Mouse (Mus musculus): Measurements from ENCODE around the gene Hivep3. TPM values are rescaled to one million over a fixed set of nuclear protein-coding genes. Genes with fewer than 3 reads are reported as not detected.

The Hivep3 gene
- total and polyA plus RNA-seq, 3 experiments, result 14.4 to 32.3 (median 21.2) TPM

GRCm38 (mm10) chr4:119809245-119809644 lies 75.7 kb downstream of the Hivep3 start:
- in situ Hi-C loops (cut with MboI; ENCODE audit: low pct_ligation_motif_present, low pct_unique_long_range_greater_than_20kb, low sequenced_read_pairs), result loop anchor here (10.0 kb wide), 1 partner anchor 144 kb away; no protein-coding TSS in a partner anchor
- dilution Hi-C loops (cut with MboI; ENCODE audit: extremely low pct_ligation_motif_present, extremely low pct_unique_long_range_greater_than_20kb, low sequenced_read_pairs), result no loop called here
- no peaks in the 10 kb centered on the region for H3K9me3 ChIP-seq (replicated peaks; ENCODE audit: low read length)
- H3K9ac ChIP-seq (ENCODE audit: insufficient read depth, low read depth), result no peak overlapping the region
- DNase-seq (ENCODE audit: extremely low read depth), result peak; percentile 82
- no peak overlapping the region for H3K4me3 ChIP-seq (replicated peaks in 1 of 3; ENCODE audit: low read depth in 2 of 3, low read length in 2 of 3, poor library complexity in 1 of 3)
- no peaks in the 10 kb centered on the region for H3K36me3 ChIP-seq (replicated peaks in 1 of 2; ENCODE audit: control insufficient read depth in 1 of 2, insufficient read depth in 1 of 2, low read length in 1 of 2)
- no peak overlapping the region for H3K4me2 ChIP-seq (ENCODE audit: insufficient read depth, low read depth, poor library complexity, severe bottlenecking)
- TF ChIP-seq MAFK (IDR thresholded peaks at IDR 0.05; ENCODE audit: insufficient replicate concordance, low read length) (no peak), BHLHE40 (IDR thresholded peaks at IDR 0.05; ENCODE audit: low read depth, low read length) (0 out of 2 replicates have a peak, but pooled peaks have one; percentile 16), RAD21 (IDR thresholded peaks at IDR 0.05; ENCODE audit: low read depth, low read length) (peak; percentile 76), JUN (IDR thresholded peaks at IDR 0.05; ENCODE audit: insufficient read depth, low read depth, low read length) (no peak), EP300 (IDR thresholded peaks at IDR 0.05; ENCODE audit: low read length) (0 out of 2 replicates have a peak, but pooled peaks have one; percentile 18), POLR2AphosphoS2 (IDR thresholded peaks at IDR 0.05; ENCODE audit: low read depth, low read length) (no peak), POLR2A (IDR thresholded peaks at IDR 0.05; ENCODE audit: low read depth, low read length) (no peak), TCF12 (IDR thresholded peaks at IDR 0.05; ENCODE audit: low read depth, low read length) (no peak), NELFE (IDR thresholded peaks at IDR 0.05; ENCODE audit: low read depth, low read length) (no peak), CHD2 (IDR thresholded peaks at IDR 0.05; ENCODE audit: low read length) (no peak), E2F4 (IDR thresholded peaks at IDR 0.05; ENCODE audit: insufficient replicate concordance, low read depth, low read length) (no peak), NRF1 (IDR thresholded peaks at IDR 0.05; ENCODE audit: low read depth, low read length) (no peak), MEF2A (IDR thresholded peaks at IDR 0.05; ENCODE audit: borderline replicate concordance, low read depth, low read length) (no peak), CTCF (conservative IDR thresholded peaks at IDR 0.05 in 1 of 2, IDR thresholded peaks at IDR 0.05 in 1 of 2; ENCODE audit: low read depth in 2 of 2, low read length in 2 of 2) (peak; percentile 75 to 85), JUND (conservative IDR thresholded peaks at IDR 0.05; ENCODE audit: low read depth, low read length) (no peak; the same call in 1 of the 2 replicates), SIN3A (IDR thresholded peaks at IDR 0.05; ENCODE audit: low read length) (0 out of 2 replicates have a peak, but pooled peaks have one; percentile 56), TBP (conservative IDR thresholded peaks at IDR 0.05; ENCODE audit: low read depth, low read length) (no peak), MXI1 (IDR thresholded peaks at IDR 0.05; ENCODE audit: low read depth, low read length) (0 out of 2 replicates have a peak, but pooled peaks have one; percentile 28), ZMIZ1 (IDR thresholded peaks at IDR 0.05; ENCODE audit: low read depth, low read length) (no peak), ZC3H11A (IDR thresholded peaks at IDR 0.05; ENCODE audit: low read depth, low read length) (peak; percentile 62), MAZ (IDR thresholded peaks at IDR 0.05; ENCODE audit: low read depth, low read length) (0 out of 2 replicates have a peak, but pooled peaks have one; percentile 43), SMC3 (IDR thresholded peaks at IDR 0.05; ENCODE audit: low read depth, low read length) (peak; percentile 90), USF1 (IDR thresholded peaks at IDR 0.05; ENCODE audit: low read depth, low read length) (no peak), GABPA (IDR thresholded peaks at IDR 0.05; ENCODE audit: insufficient replicate concordance, low read depth, low read length) (no peak), MYC (IDR thresholded peaks at IDR 0.05; ENCODE audit: low read depth, low read length) (0 out of 2 replicates have a peak, but pooled peaks have one; percentile 45), ZKSCAN1 (IDR thresholded peaks at IDR 0.05; ENCODE audit: borderline replicate concordance, low read depth, low read length) (no peak), IRF4 (IDR thresholded peaks at IDR 0.05; ENCODE audit: low read depth, low read length) (0 out of 2 replicates have a peak, but pooled peaks have one; percentile 20), UBTF (IDR thresholded peaks at IDR 0.05; ENCODE audit: low read depth, low read length) (no peak), USF2 (conservative IDR thresholded peaks at IDR 0.05; ENCODE audit: low read depth, low read length) (no peak)
- H3K27ac ChIP-seq (ENCODE audit: insufficient read depth, low read depth), result no peak overlapping the region
- H3K27me3 ChIP-seq (replicated peaks), result no peaks in the 10 kb centered on the region
- H3K79me2 ChIP-seq (replicated peaks; ENCODE audit: control insufficient read depth, extremely low read depth, insufficient read depth, poor library complexity, severe bottlenecking), result no peaks in the 10 kb centered on the region
- peaks cover 23 to 78% of the 10 kb centered on the region in 2 experiments for H3K4me1 ChIP-seq (ENCODE audit: control insufficient read depth in 1 of 2, insufficient read depth in 2 of 2)
